In genomic region chr7:28761907-28762306, GRCm38 (mm10) we compare ENCODE assay signal across 36 mouse cellular contexts. TPM values are rescaled to one million over a fixed set of nuclear protein-coding genes. Genes with fewer than 3 reads are reported as not detected.
A peak's percentile ranks its signal among the peaks of the same experiment; 100 is the strongest.
DNase-seq lines count a peak whose midpoint lies in the region; ATAC-seq and TF ChIP-seq lines count a peak whose summit lies in the region.
"Had no signal": no experiment of that assay in that cellular context is flagged by ENCODE, and none has a peak within 500 bp of the region (broad histone marks: within the 10 kb centered on the region; RNA-seq: fewer than 3 reads in every experiment).

No protein-coding gene starts in this region.

- H3K9ac ChIP-seq in kidney, embryonic 16.5 days (replicated peaks; ENCODE audit: low read length): no peak overlapping the region
- H3K9ac ChIP-seq in kidney, embryonic 14.5 days (ENCODE audit: low read depth, low read length): no peak overlapping the region
- H3K9ac ChIP-seq: embryonic facial prominence, embryonic 13.5 days; forebrain, embryonic 13.5 days; heart, embryonic 13.5 days; hindbrain, embryonic 14.5 days had no signal

- no peak overlapping the region for H3K4me2 ChIP-seq in kidney, embryonic 16.5 days (replicated peaks; ENCODE audit: low read depth, low read length)
- no peak overlapping the region for H3K4me2 ChIP-seq in kidney, embryonic 14.5 days (replicated peaks; ENCODE audit: low read depth, low read length)
- H3K4me2 ChIP-seq: embryonic facial prominence, embryonic 13.5 days; forebrain, embryonic 13.5 days; heart, embryonic 13.5 days; hindbrain, embryonic 14.5 days had no signal

- no peak overlapping the region for H3K27ac ChIP-seq in kidney, embryonic 16.5 days (ENCODE audit: low read length)
- H3K27ac ChIP-seq in kidney, embryonic 14.5 days (ENCODE audit: low read depth, low read length): no peak overlapping the region
- no peak overlapping the region for H3K27ac ChIP-seq in forebrain, embryonic 10.5 days
- H3K27ac ChIP-seq: embryonic facial prominence, embryonic 10.5 days; embryonic facial prominence, embryonic 13.5 days; forebrain, embryonic 13.5 days; heart, adult 2 months; heart, embryonic 10.5 days; heart, embryonic 13.5 days; hindbrain, embryonic 14.5 days; hindbrain, postnatal 0 days had no signal

- TF ChIP-seq CTCF in E14TG2a.4 (conservative IDR thresholded peaks at IDR 0.05; ENCODE audit: low read length): no peak

- H3K4me1 ChIP-seq in kidney, embryonic 16.5 days (ENCODE audit: insufficient read depth, low read length): peaks cover 6% of the 10 kb centered on the region; the same call in 1 of the 2 replicates
- peaks cover 6% of the 10 kb centered on the region for H3K4me1 ChIP-seq in kidney, embryonic 14.5 days (ENCODE audit: control insufficient read depth, insufficient read depth, low read length)
- H3K4me1 ChIP-seq in E14TG2a.4 (replicated peaks; ENCODE audit: low read depth, low read length): peaks cover 66% of the 10 kb centered on the region
- H3K4me1 ChIP-seq in forebrain, embryonic 10.5 days: peaks cover 14% of the 10 kb centered on the region

- WGBS in kidney, embryonic 16.5 days: 89% methylated on average over 9 of the region's 9 CpGs
- WGBS in kidney, embryonic 14.5 days: 93% methylated on average over 9 of the region's 9 CpGs
- 93% methylated on average over 9 of the region's 9 CpGs for WGBS in forebrain, embryonic 10.5 days

- H3K27me3 ChIP-seq in kidney, embryonic 16.5 days (ENCODE audit: insufficient read depth, low read length): no peaks in the 10 kb centered on the region
- no peaks in the 10 kb centered on the region for H3K27me3 ChIP-seq in kidney, embryonic 14.5 days (ENCODE audit: control insufficient read depth, insufficient read depth, low read length)
- H3K27me3 ChIP-seq in E14TG2a.4 (ENCODE audit: insufficient read depth, low read length): peaks cover 8% of the 10 kb centered on the region
- peaks cover 7% of the 10 kb centered on the region for H3K27me3 ChIP-seq in forebrain, embryonic 10.5 days (ENCODE audit: poor library complexity, severe bottlenecking)
- H3K27me3 ChIP-seq: CH12.LX had no signal

- no peak for ATAC-seq in kidney, embryonic 16.5 days (ENCODE audit: low FRiP score, low TSS enrichment)
- ATAC-seq in kidney, embryonic 14.5 days (ENCODE audit: low FRiP score, low TSS enrichment): no peak
- ATAC-seq: forebrain, embryonic 13.5 days; forebrain, embryonic 16.5 days; hindbrain, postnatal 0 days; inflammation-experienced regulatory T-cells, adult 6 months; intestine, embryonic 16.5 days had no signal

- H3K36me3 ChIP-seq in kidney, embryonic 16.5 days (ENCODE audit: insufficient read depth, low read length): peaks cover 26% of the 10 kb centered on the region
- peaks cover 29% of the 10 kb centered on the region for H3K36me3 ChIP-seq in kidney, embryonic 14.5 days (ENCODE audit: control insufficient read depth, insufficient read depth, low read length)
- H3K36me3 ChIP-seq in E14TG2a.4 (ENCODE audit: insufficient read depth, low read length): peaks cover 39% of the 10 kb centered on the region
- H3K36me3 ChIP-seq in forebrain, embryonic 10.5 days (replicated peaks): peaks cover 47% of the 10 kb centered on the region

- peak; percentile 67 for DNase-seq in adrenal gland, adult 2 months
- no peak for DNase-seq in adrenal gland, postnatal 25 days
- peak; percentile 38 for DNase-seq in kidney, adult 11 months
- peak; percentile 41 for DNase-seq in kidney, adult 9 months
- no peak for DNase-seq in forebrain, embryonic 10.5 days (ENCODE audit: extremely low spot score, low spot score)
- DNase-seq: B cell, adult 2 months; cerebellum, adult 11 months; cerebellum, adult 2 months; cerebellum, adult 9-11 months; cerebellum, postnatal 25 days; embryo, embryonic 11 days; gastrocnemius, postnatal 10 days; gastrocnemius, postnatal 36 days; heart, adult 2 months; heart, postnatal 14 days; heart, postnatal 4 days had no signal

- H3K9me3 ChIP-seq in kidney, embryonic 16.5 days (ENCODE audit: low read length): no peaks in the 10 kb centered on the region
- H3K9me3 ChIP-seq in kidney, embryonic 14.5 days (ENCODE audit: control insufficient read depth, low read length): no peaks in the 10 kb centered on the region
- H3K9me3 ChIP-seq in E14TG2a.4 (ENCODE audit: low read length): no peaks in the 10 kb centered on the region
- H3K9me3 ChIP-seq in forebrain, embryonic 10.5 days: no peaks in the 10 kb centered on the region
- H3K9me3 ChIP-seq: embryonic facial prominence, embryonic 10.5 days; embryonic facial prominence, embryonic 13.5 days; forebrain, embryonic 13.5 days; heart, embryonic 10.5 days; heart, embryonic 13.5 days had no signal

- no peak overlapping the region for H3K4me3 ChIP-seq in kidney, embryonic 16.5 days (ENCODE audit: low read length)
- H3K4me3 ChIP-seq in kidney, embryonic 14.5 days (ENCODE audit: low read length): no peak overlapping the region
- H3K4me3 ChIP-seq in E14TG2a.4 (replicated peaks; ENCODE audit: low read length): 0 out of 2 replicates have a peak overlapping the region, but pooled peaks have one; percentile 7
- no peak overlapping the region for H3K4me3 ChIP-seq in forebrain, embryonic 10.5 days
- H3K4me3 ChIP-seq: embryonic facial prominence, embryonic 10.5 days; embryonic facial prominence, embryonic 13.5 days; erythroblast, embryonic 14.5 days; forebrain, embryonic 13.5 days; heart, adult 2 months; heart, embryonic 10.5 days; heart, embryonic 13.5 days had no signal

RNA-seq across cellular contexts. Expression of gene Sirt2, which starts 4.6 kb away (rescaled TPM):
- 10 to 100 TPM; 86.0 to 87.0 TPM for total RNA-seq in adrenal gland, adult 2 months (2021)
- 57.3 and 59.0 TPM in 2 replicates for polyA plus RNA-seq in adrenal gland, adult 2 months (2012; rRNA removed)
- total RNA-seq in adrenal gland, postnatal 25 days (2021): 71.4 and 75.2 TPM in 2 replicates
- 67.3 and 75.0 TPM in 2 replicates for polyA plus RNA-seq in kidney, embryonic 16.5 days (2015; fragmentation: Nextera tagmentation; extraction: Ambion mirVana)
- 49.7 and 56.7 TPM in 2 replicates for polyA plus RNA-seq in kidney, embryonic 14.5 days (2014; fragmentation: Nextera tagmentation; extraction: Ambion mirVana)
- 60.8 and 63.5 TPM in 2 replicates for polyA plus RNA-seq in forebrain, embryonic 10.5 days (2016; fragmentation: Nextera tagmentation; extraction: Ambion mirVana)

RNA-seq across cellular contexts. Expression of gene Nfkbib, which starts 5.4 kb away (rescaled TPM):
- total RNA-seq in adrenal gland, adult 2 months (2021): 10 to 100 TPM; 38.0 to 62.9 TPM
- 97.6 and 122 TPM in 2 replicates for polyA plus RNA-seq in adrenal gland, adult 2 months (2012; rRNA removed)
- total RNA-seq in adrenal gland, postnatal 25 days (2021): 36.8 and 42.6 TPM in 2 replicates
- 48.5 and 53.2 TPM in 2 replicates for polyA plus RNA-seq in kidney, embryonic 16.5 days (2015; fragmentation: Nextera tagmentation; extraction: Ambion mirVana)
- 39.2 and 43.9 TPM in 2 replicates for polyA plus RNA-seq in kidney, embryonic 14.5 days (2014; fragmentation: Nextera tagmentation; extraction: Ambion mirVana)
- 56.6 and 57.6 TPM in 2 replicates for polyA plus RNA-seq in forebrain, embryonic 10.5 days (2016; fragmentation: Nextera tagmentation; extraction: Ambion mirVana)

RNA-seq across cellular contexts. Expression of gene Ccer2, which starts 5.9 kb away (rescaled TPM):
- not detected for total RNA-seq in adrenal gland, adult 2 months (2021)
- polyA plus RNA-seq in adrenal gland, adult 2 months (2012; rRNA removed): not detected in 2 replicates
- not detected in 2 replicates for total RNA-seq in adrenal gland, postnatal 25 days (2021)
- not detected in 2 replicates for polyA plus RNA-seq in kidney, embryonic 16.5 days (2015; fragmentation: Nextera tagmentation; extraction: Ambion mirVana)
- polyA plus RNA-seq in kidney, embryonic 14.5 days (2014; fragmentation: Nextera tagmentation; extraction: Ambion mirVana): not detected in 2 replicates
- not detected in 2 replicates for polyA plus RNA-seq in forebrain, embryonic 10.5 days (2016; fragmentation: Nextera tagmentation; extraction: Ambion mirVana)
- total RNA-seq: common myeloid progenitor, adult 5-6 weeks; gastrocnemius, adult 18-20 months; gastrocnemius, postnatal 10 days; gastrocnemius, postnatal 36 days; granulocyte monocyte progenitor cell, adult 5-6 weeks; heart, adult 2 months; heart, postnatal 14 days; heart, postnatal 4 days; hindbrain, postnatal 0 days; MEL had no signal
- polyA plus RNA-seq: erythroblast, embryonic 14.5 days; forebrain, embryonic 13.5 days; forebrain, embryonic 16.5 days; heart, adult 2 months; heart, embryonic 10.5 days; heart, embryonic 13.5 days; heart, embryonic 16.5 days; inflammation-experienced regulatory T-cells, adult 6 months; intestine, embryonic 16.5 days had no signal

RNA-seq across cellular contexts. Expression of gene Sars2, which starts 20.1 kb away (rescaled TPM):
- total RNA-seq in adrenal gland, adult 2 months (2021): 10 to 100 TPM; 16.5 to 21.2 TPM
- 42.6 and 43.0 TPM in 2 replicates for polyA plus RNA-seq in adrenal gland, adult 2 months (2012; rRNA removed)
- total RNA-seq in adrenal gland, postnatal 25 days (2021): 15.4 and 22.3 TPM in 2 replicates
- 32.8 and 34.2 TPM in 2 replicates for polyA plus RNA-seq in kidney, embryonic 16.5 days (2015; fragmentation: Nextera tagmentation; extraction: Ambion mirVana)
- 28.8 and 33.0 TPM in 2 replicates for polyA plus RNA-seq in kidney, embryonic 14.5 days (2014; fragmentation: Nextera tagmentation; extraction: Ambion mirVana)
- polyA plus RNA-seq in forebrain, embryonic 10.5 days (2016; fragmentation: Nextera tagmentation; extraction: Ambion mirVana): 40.7 and 43.4 TPM in 2 replicates

RNA-seq across cellular contexts. Expression of gene Mrps12, which starts 20.3 kb away (rescaled TPM):
- total RNA-seq in adrenal gland, adult 2 months (2021): 10 to 100 TPM; 74.6 to 82.1 TPM
- polyA plus RNA-seq in adrenal gland, adult 2 months (2012; rRNA removed): 217 and 245 TPM in 2 replicates
- total RNA-seq in adrenal gland, postnatal 25 days (2021): 78.8 and 86.5 TPM in 2 replicates
- 141 and 143 TPM in 2 replicates for polyA plus RNA-seq in kidney, embryonic 16.5 days (2015; fragmentation: Nextera tagmentation; extraction: Ambion mirVana)
- 157 and 170 TPM in 2 replicates for polyA plus RNA-seq in kidney, embryonic 14.5 days (2014; fragmentation: Nextera tagmentation; extraction: Ambion mirVana)
- polyA plus RNA-seq in forebrain, embryonic 10.5 days (2016; fragmentation: Nextera tagmentation; extraction: Ambion mirVana): 156 and 161 TPM in 2 replicates

Comparison
In these comparisons a context has a peak if more than half of its experiments do, and no peak if none do; other contexts are left out.
1. DNase-seq: peak in adrenal gland, adult 2 months (single experiment), kidney, adult 11 months (single experiment) and kidney, adult 9 months (single experiment); none in adrenal gland, postnatal 25 days (single experiment) and forebrain, embryonic 10.5 days (single experiment).